Mouse (Mus musculus) ES-E14 (cell line): ENCODE measurements at regions not wholly inside any gene's neighbourhood (a gene's known extent, or its start where the extent isn't known, plus 50 kb on each side); places are given as distances from the start of the nearest gene placed in this dataset.

Experiments
- HCFC1 ChIP-seq: IDR thresholded peaks from 2 replicates; pipeline ENCODE4 v1.6.1; 2012; ENCODE audit warnings: low read length, inconsistent platforms, borderline replicate concordance; ENCODE audit not compliant: insufficient read depth
- MAFK ChIP-seq: IDR thresholded peaks from 2 replicates; pipeline ENCODE4 v1.6.1; 2014; ENCODE audit warnings: mild to moderate bottlenecking, low read depth, low read length, inconsistent platforms; ENCODE audit not compliant: insufficient read depth

DNA sequence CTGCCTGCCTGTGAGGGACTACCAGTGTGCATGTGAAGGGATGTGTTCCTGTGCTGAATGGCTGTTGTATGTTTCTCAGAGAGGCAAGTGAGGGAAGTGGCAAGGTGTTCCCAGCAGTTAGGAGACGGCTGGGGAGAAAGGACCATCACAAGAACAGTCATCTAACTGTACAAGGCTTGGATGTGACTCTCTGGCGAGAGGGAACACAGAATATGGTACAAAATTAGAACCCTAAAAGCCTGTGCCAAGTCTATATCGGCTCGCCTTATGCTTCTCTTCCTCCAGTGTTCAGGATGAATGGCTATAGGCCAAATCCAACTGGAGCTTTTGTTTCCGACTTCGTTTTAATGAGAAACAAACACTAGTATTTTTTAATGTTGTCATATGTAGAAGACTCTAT is 317.5 kb downstream of the Pik3r1 start:
- TF ChIP-seq MAFK (no peak), HCFC1 (no peak)
